Mouse (Mus musculus) ES-Bruce4 (cell line): ENCODE measurements at regions not wholly inside any gene's neighbourhood (a gene's known extent, or its start where the extent isn't known, plus 50 kb on each side); places are given as distances from the start of the nearest gene placed in this dataset.

Experiments used
- CTCF ChIP-seq: IDR thresholded peaks from one replicate; pipeline ENCODE4 v1.8.1; 2011; ENCODE audit warnings: low read depth, low read length
- POLR2A ChIP-seq: IDR thresholded peaks from one replicate; pipeline ENCODE4 v1.8.1; 2011; ENCODE audit warnings: low read length; ENCODE audit not compliant: insufficient read depth

- TF ChIP-seq CTCF (peak; percentile 57), POLR2A (no peak)
Measured at GRCm38 (mm10) chr4:135012945-135013344, 82.2 kb downstream of the Syf2 start.
